Mouse (Mus musculus): ENCODE measurements around the gene Pdgfra. TPM values are rescaled to one million over a fixed set of nuclear protein-coding genes. Genes with fewer than 3 reads are reported as not detected.

The Pdgfra gene
- polyA plus RNA-seq, 1 experiment from 2014 or later, result 7.9 TPM

- no peak for TF ChIP-seq CTCF (IDR thresholded peaks at IDR 0.05; ENCODE audit: low read depth)
- TF ChIP-seq EP300 (optimal IDR thresholded peaks at IDR 0.05), result no peak
- Histone ChIP-seq H3K9ac (ENCODE audit: low read length) (no peak overlapping the region), H3K27me3 (ENCODE audit: control insufficient read depth, insufficient read depth, low read length) (no peaks in the 10 kb centered on the region), H3K4me3 (ENCODE audit: low read depth, low read length) (no peak overlapping the region), H3K4me1 (replicated peaks; ENCODE audit: control insufficient read depth, insufficient read depth) (no peaks in the 10 kb centered on the region), H3K4me2 (replicated peaks; ENCODE audit: low read depth) (no peak overlapping the region), H3K9me3 (ENCODE audit: control insufficient read depth, low read length) (no peaks in the 10 kb centered on the region), H3K27ac (replicated peaks) (no peak overlapping the region), H3K36me3 (ENCODE audit: control insufficient read depth, insufficient read depth, low read length) (no peaks in the 10 kb centered on the region)
- ATAC-seq (ENCODE audit: low FRiP score, low TSS enrichment) (no peak), DNase-seq (ENCODE audit: low spot score) (no peak)
- WGBS, result 82% methylated on average over 7 of the region's 7 CpGs
Observed at GRCm38 (mm10) chr5:75134681-75135080, 17.4 kb upstream of the Pdgfra start.

- Histone ChIP-seq H3K36me3 (ENCODE audit: control insufficient read depth, insufficient read depth, low read length) (no peaks in the 10 kb centered on the region), H3K4me2 (replicated peaks; ENCODE audit: low read depth) (peak overlapping the region; percentile 52), H3K9ac (ENCODE audit: low read length) (no peak overlapping the region), H3K4me1 (replicated peaks; ENCODE audit: control insufficient read depth, insufficient read depth) (no peaks in the 10 kb centered on the region), H3K4me3 (ENCODE audit: low read depth, low read length) (peak overlapping the region; percentile 32), H3K27ac (replicated peaks) (no peak overlapping the region), H3K27me3 (ENCODE audit: control insufficient read depth, insufficient read depth, low read length) (peaks cover 3% of the 10 kb centered on the region; the same call in 1 of the 2 replicates), H3K9me3 (ENCODE audit: control insufficient read depth, low read length) (no peaks in the 10 kb centered on the region)
- DNase-seq (ENCODE audit: low spot score), result peak; percentile 61
- ATAC-seq (ENCODE audit: low FRiP score, low TSS enrichment), result peak; percentile 45; the same call in 1 of the 2 replicates
- 3% methylated on average over 14 of the region's 14 CpGs for WGBS
- no peak for TF ChIP-seq EP300 (optimal IDR thresholded peaks at IDR 0.05)
- peak; percentile 82 for TF ChIP-seq CTCF (IDR thresholded peaks at IDR 0.05; ENCODE audit: low read depth)
Observed at GRCm38 (mm10) chr5:75143092-75143491, 9.0 kb upstream of the Pdgfra start.

- peaks cover 3% of the 10 kb centered on the region; the same call in 1 of the 2 replicates for H3K27me3 ChIP-seq (ENCODE audit: control insufficient read depth, insufficient read depth, low read length)
- H3K27ac ChIP-seq (replicated peaks), result no peak overlapping the region
- H3K4me2 ChIP-seq (replicated peaks; ENCODE audit: low read depth), result no peak overlapping the region
- H3K36me3 ChIP-seq (ENCODE audit: control insufficient read depth, insufficient read depth, low read length), result no peaks in the 10 kb centered on the region
- WGBS, result 38% methylated on average over 7 of the region's 7 CpGs
- H3K9me3 ChIP-seq (ENCODE audit: control insufficient read depth, low read length), result no peaks in the 10 kb centered on the region
- no peak for TF ChIP-seq EP300 (optimal IDR thresholded peaks at IDR 0.05)
- TF ChIP-seq CTCF (IDR thresholded peaks at IDR 0.05; ENCODE audit: low read depth), result peak; percentile 31
- no peak overlapping the region for H3K4me3 ChIP-seq (ENCODE audit: low read depth, low read length)
- H3K4me1 ChIP-seq (replicated peaks; ENCODE audit: control insufficient read depth, insufficient read depth), result no peaks in the 10 kb centered on the region
- ATAC-seq (ENCODE audit: low FRiP score, low TSS enrichment), result 0 out of 2 replicates have a peak, but pooled peaks have one; percentile 35
- DNase-seq (ENCODE audit: low spot score), result no peak
- H3K9ac ChIP-seq (ENCODE audit: low read length), result no peak overlapping the region
Observed at GRCm38 (mm10) chr5:75143767-75144166, 8.3 kb upstream of the Pdgfra start.

GRCm38 (mm10) chr5:75145341-75145740, 6.8 kb upstream of the Pdgfra start:
- Histone ChIP-seq H3K27ac (replicated peaks) (no peak overlapping the region), H3K9ac (ENCODE audit: low read length) (no peak overlapping the region), H3K27me3 (ENCODE audit: control insufficient read depth, insufficient read depth, low read length) (peaks cover 6% of the 10 kb centered on the region; the same call in 1 of the 2 replicates), H3K9me3 (ENCODE audit: control insufficient read depth, low read length) (no peaks in the 10 kb centered on the region), H3K4me1 (replicated peaks; ENCODE audit: control insufficient read depth, insufficient read depth) (no peaks in the 10 kb centered on the region), H3K4me2 (replicated peaks; ENCODE audit: low read depth) (no peak overlapping the region), H3K4me3 (ENCODE audit: low read depth, low read length) (no peak overlapping the region), H3K36me3 (ENCODE audit: control insufficient read depth, insufficient read depth, low read length) (no peaks in the 10 kb centered on the region)
- DNase-seq (ENCODE audit: low spot score) (no peak), ATAC-seq (ENCODE audit: low FRiP score, low TSS enrichment) (no peak)
- 91% methylated on average over 2 of the region's 2 CpGs for WGBS
- TF ChIP-seq CTCF (IDR thresholded peaks at IDR 0.05; ENCODE audit: low read depth) (peak; percentile 37), EP300 (optimal IDR thresholded peaks at IDR 0.05) (no peak)

- Histone ChIP-seq H3K36me3 (ENCODE audit: control insufficient read depth, insufficient read depth, low read length) (no peaks in the 10 kb centered on the region), H3K9ac (ENCODE audit: low read length) (no peak overlapping the region), H3K27me3 (ENCODE audit: control insufficient read depth, insufficient read depth, low read length) (peaks cover 6% of the 10 kb centered on the region; the same call in 1 of the 2 replicates), H3K4me3 (ENCODE audit: low read depth, low read length) (no peak overlapping the region), H3K4me2 (replicated peaks; ENCODE audit: low read depth) (no peak overlapping the region), H3K27ac (replicated peaks) (no peak overlapping the region), H3K9me3 (ENCODE audit: control insufficient read depth, low read length) (no peaks in the 10 kb centered on the region), H3K4me1 (replicated peaks; ENCODE audit: control insufficient read depth, insufficient read depth) (no peaks in the 10 kb centered on the region)
- TF ChIP-seq EP300 (optimal IDR thresholded peaks at IDR 0.05) (no peak), CTCF (IDR thresholded peaks at IDR 0.05; ENCODE audit: low read depth) (no peak)
- no peak for ATAC-seq (ENCODE audit: low FRiP score, low TSS enrichment)
- WGBS, result 70% methylated on average over 1 of the region's 1 CpGs
- no peak for DNase-seq (ENCODE audit: low spot score)
Observed at GRCm38 (mm10) chr5:75146469-75146868, 5.6 kb upstream of the Pdgfra start.

- no peak for TF ChIP-seq CTCF (IDR thresholded peaks at IDR 0.05; ENCODE audit: low read depth)
- TF ChIP-seq EP300 (optimal IDR thresholded peaks at IDR 0.05), result no peak
- Histone ChIP-seq H3K4me1 (replicated peaks; ENCODE audit: control insufficient read depth, insufficient read depth) (no peaks in the 10 kb centered on the region), H3K9me3 (ENCODE audit: control insufficient read depth, low read length) (no peaks in the 10 kb centered on the region), H3K27ac (replicated peaks) (peak overlapping the region; percentile 81), H3K36me3 (ENCODE audit: control insufficient read depth, insufficient read depth, low read length) (no peaks in the 10 kb centered on the region), H3K4me3 (ENCODE audit: low read depth, low read length) (peak overlapping the region; percentile 22), H3K27me3 (ENCODE audit: control insufficient read depth, insufficient read depth, low read length) (peaks cover 8% of the 10 kb centered on the region; the same call in 1 of the 2 replicates), H3K9ac (ENCODE audit: low read length) (peak overlapping the region; percentile 35; the same call in 1 of the 2 replicates), H3K4me2 (replicated peaks; ENCODE audit: low read depth) (peak overlapping the region; percentile 45)
- 11% methylated on average over 30 of the region's 30 CpGs for WGBS
- peak; percentile 23 for DNase-seq (ENCODE audit: low spot score)
- 0 out of 2 replicates have a peak, but pooled peaks have one; percentile 45 for ATAC-seq (ENCODE audit: low FRiP score, low TSS enrichment)
Observed at GRCm38 (mm10) chr5:75148343-75149127, 3.6 kb upstream of the Pdgfra start.
